Mouse (Mus musculus) regulatory T cell (primary cell): Measurements from ENCODE around the gene Zwilch.
"Not testable (repeated sequence)": the region's sequence is repeated elsewhere in the genome, so short reads cannot be mapped to it uniquely, and the experiment has no call there.

ENCODE experiments used
- in situ Hi-C: fragments of 300-600 bp; cut with MboI, MseI; formaldehyde crosslinking; loops from one replicate; pipeline ENCODE4 v1.15.1; 2025; ENCODE audit warnings: high pct_unique_total_duplicates

Gene Zwilch

GRCm38 (mm10) chr9:64178974-64179646 is 6.2 kb upstream of the Zwilch start, which contains the start of gene Snapc5:
Gene Snapc5 (plus strand): TSS chr9:64179274.
- in situ Hi-C loops = loop anchor here (5.0 kb wide), 1 partner anchor 73 kb away; the partner anchor contains the start of gene Map2k1

GRCm38 (mm10) chr9:64178610-64178973 is 5.7 kb upstream of the Zwilch start:
- in situ Hi-C loops = loop anchor here (5.0 kb wide), 1 partner anchor 74 kb away; the partner anchor contains the start of gene Map2k1

- in situ Hi-C loops = loop anchor here (5.0 kb wide), 1 partner anchor 77 kb away; the partner anchor contains the start of gene Map2k1
Measured at GRCm38 (mm10) chr9:64175378-64175777, 2.5 kb upstream of the Zwilch start.

- in situ Hi-C loops = loop anchor here (5.0 kb wide), 2 partner anchors 78 to 108 kb away; partner anchors contain the start of genes Map2k1 and Tipin
Measured at GRCm38 (mm10) chr9:64174766-64175165, 1.9 kb upstream of the Zwilch start.

GRCm38 (mm10) chr9:64174341-64174740 is 1.4 kb upstream of the Zwilch start:
- in situ Hi-C loops = loop anchor here (5.0 kb wide), 1 partner anchor 108 kb away; the partner anchor contains the start of gene Tipin

GRCm38 (mm10) chr9:64173666-64174220 is 839 bp upstream of the Zwilch start:
- in situ Hi-C loops = loop anchor here (5.0 kb wide), 1 partner anchor 109 kb away; the partner anchor contains the start of gene Tipin

GRCm38 (mm10) chr9:64172145-64172815 is 624 bp downstream of the Zwilch start:
- in situ Hi-C loops = loop anchor here (5.0 kb wide), 1 partner anchor 110 kb away; the partner anchor contains the start of gene Tipin

GRCm38 (mm10) chr9:64169967-64170366 is 2.9 kb downstream of the Zwilch start:
- in situ Hi-C loops = loop anchor here (5.0 kb wide), 1 partner anchor 112 kb away; the partner anchor contains the start of gene Tipin

- in situ Hi-C loops = no loop called here
Measured at GRCm38 (mm10) chr9:64160471-64160870, 12.4 kb downstream of the Zwilch start.

- in situ Hi-C loops = loop anchor here (10.0 kb wide), 1 partner anchor 138 kb away; no protein-coding TSS in a partner anchor
Measured at GRCm38 (mm10) chr9:64156641-64157040, 16.3 kb downstream of the Zwilch start.

- in situ Hi-C loops = no loop called here
Measured at GRCm38 (mm10) chr9:64139879-64140278, 33.0 kb downstream of the Zwilch start.

- in situ Hi-C loops = not testable (repeated sequence)
Measured at GRCm38 (mm10) chr9:64138896-64139295, 34.0 kb downstream of the Zwilch start.

- in situ Hi-C loops = no loop called here
Measured at GRCm38 (mm10) chr9:64131623-64132022, 41.3 kb downstream of the Zwilch start.

- in situ Hi-C loops = no loop called here
Measured at GRCm38 (mm10) chr9:64126121-64126520, 46.8 kb downstream of the Zwilch start.

GRCm38 (mm10) chr9:64125307-64125706 is 47.6 kb downstream of the Zwilch start:
- in situ Hi-C loops = no loop called here

- in situ Hi-C loops = not testable (repeated sequence)
Measured at GRCm38 (mm10) chr9:64124846-64125245, 48.1 kb downstream of the Zwilch start.

GRCm38 (mm10) chr9:64122601-64123000 is 50.3 kb downstream of the Zwilch start:
- in situ Hi-C loops = no loop called here

- in situ Hi-C loops = no loop called here
Measured at GRCm38 (mm10) chr9:64120584-64121277, 52.2 kb downstream of the Zwilch start.

GRCm38 (mm10) chr9:64119898-64120297 is 53.0 kb downstream of the Zwilch start:
- in situ Hi-C loops = no loop called here

- in situ Hi-C loops = no loop called here
Measured at GRCm38 (mm10) chr9:64116876-64117275, 56.0 kb downstream of the Zwilch start, which contains the start of gene Lctl. Gene Lctl (plus strand): TSS chr9:64117147.

GRCm38 (mm10) chr9:64115756-64116155 is 57.1 kb downstream of the Zwilch start:
- in situ Hi-C loops = no loop called here
